Mouse (Mus musculus) lung, embryonic 14.5 days (tissue): ENCODE measurements at regions not wholly inside any gene's neighbourhood (a gene's known extent, or its start where the extent isn't known, plus 50 kb on each side); places are given as distances from the start of the nearest gene placed in this dataset.

Experiments used
- ATAC-seq: fragments of 200-750 bp; cut with Nextera tagmentation; 2 replicates; pipeline ENCODE4 v1.8.0; 2017; ENCODE audit warnings: mild to moderate bottlenecking, moderate TSS enrichment, moderate library complexity; ENCODE audit not compliant: insufficient read depth
- DNase-seq: peaks from one replicate; pipeline ENCODE4 v3.0.0-alpha.2; 2015
- H3K27ac ChIP-seq: fragments of 300-500 bp; sonication (generic); 2 replicates; pipeline ENCODE4 v1.5.1; 2014; ENCODE audit warnings: low read depth, mild to moderate bottlenecking, moderate library complexity
- H3K27me3 ChIP-seq: fragments of 300-500 bp; sonication (generic); 2 replicates; pipeline ENCODE4 v1.6.1; 2014; ENCODE audit warnings: low read length, control low read depth; ENCODE audit not compliant: insufficient read depth
- H3K36me3 ChIP-seq: fragments of 300-500 bp; sonication (generic); 2 replicates; pipeline ENCODE4 v1.6.1; 2014; ENCODE audit warnings: control low read depth; ENCODE audit not compliant: insufficient read depth
- H3K4me1 ChIP-seq: fragments of 300-500 bp; sonication (generic); 2 replicates; pipeline ENCODE4 v1.6.1; 2014; ENCODE audit warnings: antibody characterized with exemption, control low read depth; ENCODE audit not compliant: insufficient read depth
- H3K4me2 ChIP-seq: fragments of 300-500 bp; sonication (generic); 2 replicates; pipeline ENCODE4 v1.6.1; 2014; ENCODE audit warnings: mild to moderate bottlenecking
- H3K4me3 ChIP-seq: fragments of 300-500 bp; sonication (generic); 2 replicates; pipeline ENCODE4 v1.5.1; 2014; ENCODE audit warnings: low read depth, low read length
- H3K9ac ChIP-seq: fragments of 300-500 bp; sonication (generic); 2 replicates; pipeline ENCODE4 v1.6.1; 2014
- H3K9me3 ChIP-seq: fragments of 300-500 bp; sonication (generic); 2 replicates; pipeline ENCODE4 v1.6.1; 2016; ENCODE audit warnings: low read depth, low read length, control low read depth
- CTCF ChIP-seq: IDR thresholded peaks from 2 replicates; pipeline ENCODE4 v1.5.1; 2016; ENCODE audit warnings: antibody characterized with exemption, low read depth
- WGBS: fragments of 180-500 bp; shearing (Covaris S2); extraction: QIAGEN DNeasy Blood & Tissue Kit; methylation state at CpG from one replicate; pipeline ENCODE4 v1.1.7; 2014; 5-methylcytosine and 5-hydroxymethylcytosine counted together

- no peaks in the 10 kb centered on the region for H3K27me3 ChIP-seq
- DNase-seq, result no peak
Observed at GRCm38 (mm10) chr19:54730801-54731200, 396.2 kb downstream of the Gpam start.

DNA sequence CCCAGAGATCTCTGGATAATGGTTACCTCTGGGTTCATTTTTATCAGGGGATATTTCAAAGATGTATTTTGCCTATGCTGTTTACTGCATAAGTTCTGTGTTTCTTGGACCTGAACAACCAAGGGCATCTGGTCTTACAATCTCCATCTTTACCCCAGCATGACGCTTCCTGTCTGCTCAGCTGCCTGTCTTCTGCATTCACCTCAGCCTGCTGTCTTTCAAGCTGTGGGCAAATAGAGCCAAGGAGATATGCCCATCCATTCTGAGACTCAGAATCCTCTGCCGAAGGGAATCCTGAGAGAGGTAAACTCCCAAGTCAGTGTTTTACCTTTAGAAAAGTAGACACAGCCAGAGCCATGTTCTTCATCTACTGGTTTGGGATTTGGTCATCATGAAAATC is 396.7 kb downstream of the Gpam start:
- H3K9ac ChIP-seq, result no peak overlapping the region
- 91% methylated on average over 2 of the region's 2 CpGs for WGBS
- no peaks in the 10 kb centered on the region for H3K27me3 ChIP-seq
- H3K4me1 ChIP-seq, result no peaks in the 10 kb centered on the region
- H3K27ac ChIP-seq, result no peak overlapping the region
- no peak overlapping the region for H3K4me3 ChIP-seq
- ATAC-seq (no peak), DNase-seq (no peak)
- no peak overlapping the region for H3K4me2 ChIP-seq
- H3K9me3 ChIP-seq, result no peaks in the 10 kb centered on the region
- no peak for TF ChIP-seq CTCF
- no peaks in the 10 kb centered on the region for H3K36me3 ChIP-seq

More at GRCm38 (mm10) chr19:54730801-54731200, 396.2 kb downstream of the Gpam start:
- WGBS, result 79% methylated on average over 2 of the region's 2 CpGs
- Histone ChIP-seq H3K9ac (no peak overlapping the region), H3K36me3 (no peaks in the 10 kb centered on the region), H3K4me2 (no peak overlapping the region), H3K4me3 (no peak overlapping the region), H3K4me1 (no peaks in the 10 kb centered on the region), H3K27ac (no peak overlapping the region), H3K9me3 (no peaks in the 10 kb centered on the region)
- no peak for ATAC-seq
- no peak for TF ChIP-seq CTCF

DNA sequence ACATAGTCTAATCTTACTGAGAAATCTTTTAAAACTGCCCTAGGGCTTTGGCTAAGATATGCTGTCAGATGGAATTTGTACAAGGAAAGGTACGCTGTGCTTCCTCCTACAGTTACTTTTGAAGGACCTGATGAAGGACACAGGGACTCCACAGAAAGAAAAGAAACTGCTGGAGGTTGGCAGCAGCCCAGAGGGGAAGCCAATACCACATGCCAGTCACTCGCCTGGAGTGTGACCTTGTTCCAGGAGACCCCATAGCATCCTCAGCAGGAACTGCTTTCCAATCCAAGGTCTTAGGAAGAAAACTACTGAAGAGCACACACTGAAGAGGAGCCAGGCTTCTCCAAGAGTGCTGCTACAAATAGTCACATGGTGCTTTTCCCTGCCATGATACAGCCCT is 404.9 kb downstream of the Gpam start:
- no peak overlapping the region for H3K27ac ChIP-seq
- H3K4me2 ChIP-seq, result no peak overlapping the region
- whole genome bisulfite sequencing, result 53% methylated on average over 2 of the region's 2 CpGs
- no peak overlapping the region for H3K4me3 ChIP-seq
- H3K9ac ChIP-seq, result no peak overlapping the region
- DNase-seq, result no peak
- ATAC-seq, result no peak
- H3K4me1 ChIP-seq, result no peaks in the 10 kb centered on the region
- H3K36me3 ChIP-seq, result no peaks in the 10 kb centered on the region
- H3K9me3 ChIP-seq, result no peaks in the 10 kb centered on the region
- no peaks in the 10 kb centered on the region for H3K27me3 ChIP-seq
- no peak for TF ChIP-seq CTCF

DNA sequence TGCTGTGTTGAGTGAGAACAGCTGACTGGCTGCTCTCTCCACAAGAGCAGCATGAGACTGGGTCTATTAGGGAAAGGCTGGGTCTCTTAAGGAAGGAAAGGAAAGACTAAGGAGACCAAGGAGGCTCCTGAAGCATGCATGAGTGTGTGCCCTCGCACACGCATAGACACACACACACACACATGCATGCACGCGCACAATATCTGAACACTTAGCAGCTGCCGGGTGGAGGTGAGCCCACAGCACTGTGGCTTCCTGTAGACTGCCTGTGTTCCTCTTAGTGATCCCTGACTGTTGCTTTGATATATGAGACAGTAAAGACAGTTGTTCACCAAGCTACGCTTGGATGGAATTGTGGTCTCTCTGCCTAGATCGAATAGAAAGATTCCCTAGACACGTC is 429.6 kb downstream of the Gpam start:
- H3K9me3 ChIP-seq, result no peaks in the 10 kb centered on the region
- no peaks in the 10 kb centered on the region for H3K36me3 ChIP-seq
- H3K27me3 ChIP-seq, result no peaks in the 10 kb centered on the region
- no peak overlapping the region for H3K4me2 ChIP-seq
- no peak overlapping the region for H3K9ac ChIP-seq
- WGBS, result 84% methylated on average over 8 of the region's 8 CpGs
- H3K4me1 ChIP-seq, result no peaks in the 10 kb centered on the region
- TF ChIP-seq CTCF, result no peak
- no peak overlapping the region for H3K27ac ChIP-seq
- H3K4me3 ChIP-seq, result no peak overlapping the region
- ATAC-seq (no peak), DNase-seq (no peak)

GRCm38 (mm10) chr19:54693714-54694113 is 433.3 kb downstream of the Gpam start:
- 90% methylated on average over 3 of the region's 3 CpGs for WGBS
- TF ChIP-seq CTCF, result no peak
- ATAC-seq, result no peak

GRCm38 (mm10) chr19:54693094-54693493 is 433.9 kb downstream of the Gpam start:
- WGBS, result 70% methylated on average over 1 of the region's 1 CpGs
- no peak for ATAC-seq
- TF ChIP-seq CTCF, result no peak
- no peak overlapping the region for H3K9ac ChIP-seq
- no peaks in the 10 kb centered on the region for H3K9me3 ChIP-seq
- H3K4me2 ChIP-seq, result no peak overlapping the region
- no peak for DNase-seq
- no peaks in the 10 kb centered on the region for H3K27me3 ChIP-seq
- no peaks in the 10 kb centered on the region for H3K36me3 ChIP-seq
- H3K4me3 ChIP-seq, result no peak overlapping the region
- no peaks in the 10 kb centered on the region for H3K4me1 ChIP-seq
- H3K27ac ChIP-seq, result no peak overlapping the region

More at GRCm38 (mm10) chr19:54693714-54694113, 433.3 kb downstream of the Gpam start:
- H3K36me3 ChIP-seq, result no peaks in the 10 kb centered on the region
- no peaks in the 10 kb centered on the region for H3K9me3 ChIP-seq
- no peak overlapping the region for H3K27ac ChIP-seq
- H3K4me2 ChIP-seq, result no peak overlapping the region
- no peaks in the 10 kb centered on the region for H3K4me1 ChIP-seq
- H3K27me3 ChIP-seq, result no peaks in the 10 kb centered on the region
- H3K9ac ChIP-seq, result no peak overlapping the region
- H3K4me3 ChIP-seq, result no peak overlapping the region
- DNase-seq, result no peak

- no peaks in the 10 kb centered on the region for H3K27me3 ChIP-seq
- no peaks in the 10 kb centered on the region for H3K4me1 ChIP-seq
- 70% methylated on average over 1 of the region's 1 CpGs for WGBS
- no peaks in the 10 kb centered on the region for H3K36me3 ChIP-seq
- H3K27ac ChIP-seq, result no peak overlapping the region
- H3K9me3 ChIP-seq, result no peaks in the 10 kb centered on the region
- no peak for ATAC-seq
- H3K4me2 ChIP-seq, result no peak overlapping the region
- TF ChIP-seq CTCF, result no peak
- DNase-seq, result no peak
- no peak overlapping the region for H3K4me3 ChIP-seq
- H3K9ac ChIP-seq, result no peak overlapping the region
Observed at GRCm38 (mm10) chr19:54691861-54692260, 435.2 kb downstream of the Gpam start.

GRCm38 (mm10) chr19:54688630-54689029 is 438.4 kb downstream of the Gpam start:
- no peaks in the 10 kb centered on the region for H3K9me3 ChIP-seq
- DNase-seq (no peak), ATAC-seq (no peak)
- no peaks in the 10 kb centered on the region for H3K36me3 ChIP-seq
- H3K9ac ChIP-seq, result no peak overlapping the region
- no peak overlapping the region for H3K27ac ChIP-seq
- no peak overlapping the region for H3K4me3 ChIP-seq
- TF ChIP-seq CTCF, result no peak
- no peaks in the 10 kb centered on the region for H3K27me3 ChIP-seq
- no peak overlapping the region for H3K4me2 ChIP-seq
- no peaks in the 10 kb centered on the region for H3K4me1 ChIP-seq
